Mouse (Mus musculus): ENCODE results near the gene Cd274. TPM values are rescaled to one million over a fixed set of nuclear protein-coding genes. Genes with fewer than 3 reads are reported as not detected.

Gene Cd274
- total and polyA plus RNA-seq, 2 experiments from 2014 or later, result 0.79 to 2.0 TPM

- WGBS, result 1% methylated on average over 23 of the region's 23 CpGs
- Histone ChIP-seq H3K27me3 (ENCODE audit: insufficient read depth, low read length) (no peaks in the 10 kb centered on the region), H3K36me3 (ENCODE audit: insufficient read depth) (no peaks in the 10 kb centered on the region), H3K9me3 (ENCODE audit: low read length) (no peaks in the 10 kb centered on the region), H3K4me3 (ENCODE audit: low read depth, low read length) (peak within 1 kb of the TSS; percentile 49), H3K4me2 (ENCODE audit: low read depth) (peak within 1 kb of the TSS; percentile 79), H3K27ac (ENCODE audit: low read depth, low read length) (peak within 1 kb of the TSS; percentile 57; the same call in 1 of the 2 replicates), H3K4me1 (ENCODE audit: insufficient read depth) (no peaks in the 10 kb centered on the region), H3K9ac (peak within 1 kb of the TSS; percentile 72)
- DNase-seq (peak; percentile 76), ATAC-seq (peak; percentile 91)
- no peak for TF ChIP-seq CTCF (IDR thresholded peaks at IDR 0.05; ENCODE audit: low read depth)
These were observed 33.0 kb upstream of the Cd274 start, which contains the start of gene Rln1 for GRCm38 (mm10) chr19:29334068-29334745. TSS of gene Rln1 (minus strand) at chr19:29334670.

GRCm38 (mm10) chr19:29336624-29337023 is 30.6 kb upstream of the Cd274 start:
- no peak for DNase-seq
- ATAC-seq, result no peak
- Histone ChIP-seq H3K27ac (ENCODE audit: low read depth, low read length) (no peak overlapping the region), H3K4me1 (ENCODE audit: insufficient read depth) (no peaks in the 10 kb centered on the region), H3K9me3 (ENCODE audit: low read length) (no peaks in the 10 kb centered on the region), H3K4me3 (ENCODE audit: low read depth, low read length) (no peak overlapping the region), H3K4me2 (ENCODE audit: low read depth) (no peak overlapping the region), H3K36me3 (ENCODE audit: insufficient read depth) (no peaks in the 10 kb centered on the region), H3K27me3 (ENCODE audit: insufficient read depth, low read length) (no peaks in the 10 kb centered on the region), H3K9ac (no peak overlapping the region)
- WGBS, result 89% methylated on average over 2 of the region's 2 CpGs
- TF ChIP-seq CTCF (IDR thresholded peaks at IDR 0.05; ENCODE audit: low read depth), result no peak; the same call in 1 of the 2 replicates

GRCm38 (mm10) chr19:29341029-29341428 is 26.2 kb upstream of the Cd274 start:
- Histone ChIP-seq H3K36me3 (ENCODE audit: insufficient read depth) (no peaks in the 10 kb centered on the region), H3K4me3 (ENCODE audit: low read depth, low read length) (no peak overlapping the region), H3K9me3 (ENCODE audit: low read length) (no peaks in the 10 kb centered on the region), H3K27ac (ENCODE audit: low read depth, low read length) (no peak overlapping the region), H3K27me3 (ENCODE audit: insufficient read depth, low read length) (no peaks in the 10 kb centered on the region), H3K9ac (no peak overlapping the region), H3K4me2 (ENCODE audit: low read depth) (no peak overlapping the region), H3K4me1 (ENCODE audit: insufficient read depth) (no peaks in the 10 kb centered on the region)
- DNase-seq (no peak), ATAC-seq (no peak)
- no peak for TF ChIP-seq CTCF (IDR thresholded peaks at IDR 0.05; ENCODE audit: low read depth)
- 80% methylated on average over 4 of the region's 4 CpGs for WGBS

- Histone ChIP-seq H3K9me3 (ENCODE audit: low read length) (no peaks in the 10 kb centered on the region), H3K4me1 (ENCODE audit: insufficient read depth) (no peaks in the 10 kb centered on the region), H3K36me3 (ENCODE audit: insufficient read depth) (no peaks in the 10 kb centered on the region), H3K27ac (ENCODE audit: low read depth, low read length) (no peak overlapping the region), H3K4me2 (ENCODE audit: low read depth) (no peak overlapping the region), H3K27me3 (ENCODE audit: insufficient read depth, low read length) (no peaks in the 10 kb centered on the region), H3K9ac (no peak overlapping the region), H3K4me3 (ENCODE audit: low read depth, low read length) (no peak overlapping the region)
- no peak for TF ChIP-seq CTCF (IDR thresholded peaks at IDR 0.05; ENCODE audit: low read depth)
- ATAC-seq (no peak), DNase-seq (no peak)
- 86% methylated on average over 6 of the region's 6 CpGs for WGBS
These were observed 25.0 kb upstream of the Cd274 start for GRCm38 (mm10) chr19:29342281-29342680.

- Histone ChIP-seq H3K27ac (ENCODE audit: low read depth, low read length) (no peak overlapping the region), H3K9ac (no peak overlapping the region), H3K4me3 (ENCODE audit: low read depth, low read length) (no peak overlapping the region), H3K9me3 (ENCODE audit: low read length) (no peaks in the 10 kb centered on the region), H3K4me2 (ENCODE audit: low read depth) (no peak overlapping the region), H3K4me1 (ENCODE audit: insufficient read depth) (no peaks in the 10 kb centered on the region), H3K27me3 (ENCODE audit: insufficient read depth, low read length) (no peaks in the 10 kb centered on the region), H3K36me3 (ENCODE audit: insufficient read depth) (peaks cover 5% of the 10 kb centered on the region)
- DNase-seq, result no peak
- no peak for ATAC-seq
- no peak for TF ChIP-seq CTCF (IDR thresholded peaks at IDR 0.05; ENCODE audit: low read depth)
These were observed 22.4 kb upstream of the Cd274 start for GRCm38 (mm10) chr19:29344868-29345267.

GRCm38 (mm10) chr19:29345636-29346035 is 21.6 kb upstream of the Cd274 start:
- Histone ChIP-seq H3K27me3 (ENCODE audit: insufficient read depth, low read length) (no peaks in the 10 kb centered on the region), H3K36me3 (ENCODE audit: insufficient read depth) (peaks cover 9% of the 10 kb centered on the region), H3K4me1 (ENCODE audit: insufficient read depth) (no peaks in the 10 kb centered on the region), H3K4me3 (ENCODE audit: low read depth, low read length) (no peak overlapping the region), H3K4me2 (ENCODE audit: low read depth) (no peak overlapping the region), H3K27ac (ENCODE audit: low read depth, low read length) (no peak overlapping the region), H3K9me3 (ENCODE audit: low read length) (no peaks in the 10 kb centered on the region), H3K9ac (no peak overlapping the region)
- WGBS, result 76% methylated on average over 6 of the region's 6 CpGs
- no peak for TF ChIP-seq CTCF (IDR thresholded peaks at IDR 0.05; ENCODE audit: low read depth)
- ATAC-seq (no peak), DNase-seq (peak; percentile 18)

GRCm38 (mm10) chr19:29350991-29351390 is 16.3 kb upstream of the Cd274 start:
- no peaks in the 10 kb centered on the region for H3K27me3 ChIP-seq (ENCODE audit: insufficient read depth, low read length)
- H3K9ac ChIP-seq, result no peak overlapping the region
- WGBS, result 34% methylated on average over 5 of the region's 5 CpGs
- peaks cover 9% of the 10 kb centered on the region for H3K36me3 ChIP-seq (ENCODE audit: insufficient read depth)
- ATAC-seq, result no peak
- no peaks in the 10 kb centered on the region for H3K9me3 ChIP-seq (ENCODE audit: low read length)
- no peak for DNase-seq
- no peak overlapping the region for H3K27ac ChIP-seq (ENCODE audit: low read depth, low read length)
- no peaks in the 10 kb centered on the region for H3K4me1 ChIP-seq (ENCODE audit: insufficient read depth)
- H3K4me3 ChIP-seq (ENCODE audit: low read depth, low read length), result no peak overlapping the region
- no peak overlapping the region for H3K4me2 ChIP-seq (ENCODE audit: low read depth)
- no peak for TF ChIP-seq CTCF (IDR thresholded peaks at IDR 0.05; ENCODE audit: low read depth)
